Mouse (Mus musculus): ENCODE measurements at regions not wholly inside any gene's neighbourhood (a gene's known extent, or its start where the extent isn't known, plus 50 kb on each side); places are given as distances from the start of the nearest gene placed in this dataset.

DNA sequence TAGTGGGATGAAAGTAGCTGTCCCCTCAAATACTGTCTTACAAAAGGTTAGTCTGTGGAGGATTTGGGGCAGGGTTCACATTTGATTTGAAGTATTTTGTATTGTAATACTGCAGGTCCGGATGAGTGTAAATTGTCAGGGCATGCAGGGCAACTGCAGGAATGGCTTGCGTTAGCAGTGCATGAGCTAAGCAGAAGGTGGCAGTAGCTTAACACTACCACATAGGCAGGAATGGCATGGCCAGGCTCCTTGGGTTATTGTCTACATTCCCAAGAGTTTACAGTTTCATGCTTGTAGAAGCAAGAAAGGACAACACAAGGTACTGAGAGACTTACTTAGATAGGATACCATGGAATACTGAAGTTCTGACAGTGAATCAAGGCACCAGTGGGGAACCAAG is 611.3 kb downstream of the Hdgfl1 start:
- Histone ChIP-seq H3K9ac (ENCODE audit: control insufficient read depth, low read depth, low read length, poor library complexity, severe bottlenecking) (no peak overlapping the region), H3K27me3 (ENCODE audit: control insufficient read depth in 1 of 2, insufficient read depth in 2 of 2, low read length in 2 of 2) (no peaks in the 10 kb centered on the region), H3K27ac (ENCODE audit: control insufficient read depth, low read depth, low read length) (no peak overlapping the region), H3K4me3 (ENCODE audit: control insufficient read depth in 1 of 2, insufficient read depth in 1 of 2, low read depth in 2 of 2, low read length in 2 of 2) (no peak overlapping the region), H3K79me2 (ENCODE audit: control insufficient read depth, insufficient read depth, low read length, poor library complexity) (no peaks in the 10 kb centered on the region), H3K36me3 (ENCODE audit: control insufficient read depth in 1 of 2, insufficient read depth in 2 of 2, low read length in 2 of 2) (no peaks in the 10 kb centered on the region), H3K4me1 (ENCODE audit: control insufficient read depth in 1 of 2, insufficient read depth in 2 of 2, low read length in 2 of 2) (no peaks in the 10 kb centered on the region), H3K9me3 (replicated peaks; ENCODE audit: insufficient read depth, low read length) (no peaks in the 10 kb centered on the region)
- TF ChIP-seq TCF12 (IDR thresholded peaks at IDR 0.05; ENCODE audit: low read depth, low read length) (no peak), NELFE (IDR thresholded peaks at IDR 0.05; ENCODE audit: low read depth, low read length) (no peak), EP300 (IDR thresholded peaks at IDR 0.05; ENCODE audit: low read depth in 1 of 2, low read length in 2 of 2) (no peak), ZMIZ1 (IDR thresholded peaks at IDR 0.05; ENCODE audit: low read depth, low read length) (no peak), E2F4 (IDR thresholded peaks at IDR 0.05; ENCODE audit: borderline replicate concordance, low read depth, low read length) (no peak), POLR2AphosphoS5 (IDR thresholded peaks at IDR 0.05; ENCODE audit: borderline replicate concordance, low read depth, low read length) (no peak), TBP (IDR thresholded peaks at IDR 0.05; ENCODE audit: low read depth, low read length) (no peak), MAZ (IDR thresholded peaks at IDR 0.05; ENCODE audit: low read depth, low read length) (no peak), TAL1 (IDR thresholded peaks at IDR 0.05; ENCODE audit: low read length) (no peak), ELF1 (IDR thresholded peaks at IDR 0.05; ENCODE audit: low read depth, low read length) (no peak), JUND (IDR thresholded peaks at IDR 0.05; ENCODE audit: low read depth, low read length) (no peak), RCOR1 (IDR thresholded peaks at IDR 0.05; ENCODE audit: low read depth, low read length) (no peak), CTCF (IDR thresholded peaks at IDR 0.05 in 2 of 3, conservative IDR thresholded peaks at IDR 0.05 in 1 of 3; ENCODE audit: control insufficient read depth in 1 of 3, insufficient read depth in 1 of 3, low read depth in 2 of 3, low read length in 3 of 3, poor library complexity in 1 of 3, severe bottlenecking in 1 of 3) (no peak), SIN3A (IDR thresholded peaks at IDR 0.05; ENCODE audit: low read length) (no peak), UBTF (IDR thresholded peaks at IDR 0.05; ENCODE audit: borderline replicate concordance, insufficient read depth, low read depth, low read length) (no peak), CHD1 (IDR thresholded peaks at IDR 0.05; ENCODE audit: low read depth, low read length) (no peak), MXI1 (IDR thresholded peaks at IDR 0.05; ENCODE audit: low read depth, low read length) (no peak), MEF2A (IDR thresholded peaks at IDR 0.05; ENCODE audit: extremely low read depth, insufficient replicate concordance, low read depth, low read length, poor library complexity, severe bottlenecking) (no peak), GATA1 (IDR thresholded peaks at IDR 0.05; ENCODE audit: low read depth, low read length) (no peak), USF1 (IDR thresholded peaks at IDR 0.05; ENCODE audit: low read depth, low read length) (no peak)
- no peak for DNase-seq (ENCODE audit: low read depth, low spot score)

DNA sequence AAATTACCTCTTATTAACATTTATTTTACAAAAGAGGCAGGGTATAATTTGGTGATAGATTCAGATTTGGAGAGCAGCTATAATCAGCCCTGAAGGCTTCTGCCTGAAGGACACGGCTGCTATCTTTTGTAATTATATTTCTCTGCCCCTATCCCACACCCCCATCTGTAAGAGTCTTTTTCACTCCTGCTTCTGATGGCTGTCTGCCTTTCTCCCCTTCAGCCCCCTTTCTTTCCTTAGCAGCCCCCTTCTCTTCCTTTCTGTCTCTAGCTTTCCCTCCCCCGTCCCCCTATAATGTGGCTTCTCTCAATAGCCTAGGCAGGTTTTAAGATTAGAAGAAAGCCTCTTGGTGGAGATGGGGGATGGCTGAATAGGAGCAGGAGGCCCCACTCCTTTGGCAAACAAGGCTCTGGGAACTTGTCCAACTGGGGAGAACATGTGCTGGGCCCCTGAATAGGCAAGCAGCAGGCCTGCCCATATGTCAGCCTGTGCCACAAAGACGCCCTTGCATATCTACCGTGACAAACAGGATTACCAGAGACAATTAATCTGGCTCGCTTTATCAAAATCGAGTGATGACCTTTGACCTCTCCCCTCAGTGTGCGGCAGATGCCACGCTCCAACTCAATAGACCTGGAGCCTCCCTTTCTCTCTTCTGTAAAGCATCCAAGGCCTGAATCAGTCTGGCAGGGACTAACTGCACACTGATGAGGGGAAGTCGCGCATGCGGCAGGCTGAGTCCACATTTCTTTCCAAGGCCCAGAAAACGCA is 615.1 kb downstream of the Hdgfl1 start:
- Histone ChIP-seq H3K4me1 (ENCODE audit: control insufficient read depth in 1 of 2, insufficient read depth in 2 of 2, low read length in 2 of 2) (no peaks in the 10 kb centered on the region), H3K79me2 (ENCODE audit: control insufficient read depth, insufficient read depth, low read length, poor library complexity) (no peaks in the 10 kb centered on the region), H3K27me3 (ENCODE audit: control insufficient read depth in 1 of 2, insufficient read depth in 2 of 2, low read length in 2 of 2) (no peaks in the 10 kb centered on the region), H3K36me3 (ENCODE audit: control insufficient read depth in 1 of 2, insufficient read depth in 2 of 2, low read length in 2 of 2) (no peaks in the 10 kb centered on the region), H3K27ac (ENCODE audit: control insufficient read depth, low read depth, low read length) (no peak overlapping the region), H3K9ac (ENCODE audit: control insufficient read depth, low read depth, low read length, poor library complexity, severe bottlenecking) (no peak overlapping the region), H3K4me3 (ENCODE audit: control insufficient read depth in 1 of 2, insufficient read depth in 1 of 2, low read depth in 2 of 2, low read length in 2 of 2) (no peak overlapping the region), H3K9me3 (replicated peaks; ENCODE audit: insufficient read depth, low read length) (no peaks in the 10 kb centered on the region)
- DNase-seq (ENCODE audit: low read depth, low spot score) = no peak
- TF ChIP-seq RCOR1 (IDR thresholded peaks at IDR 0.05; ENCODE audit: low read depth, low read length) (no peak), JUND (IDR thresholded peaks at IDR 0.05; ENCODE audit: low read depth, low read length) (no peak), USF2 (IDR thresholded peaks at IDR 0.05; ENCODE audit: borderline replicate concordance in 1 of 2, insufficient read depth in 1 of 2, low read depth in 1 of 2, low read length in 2 of 2) (no peak), USF1 (IDR thresholded peaks at IDR 0.05; ENCODE audit: low read depth, low read length) (no peak), ZC3H11A (IDR thresholded peaks at IDR 0.05; ENCODE audit: low read depth, low read length) (no peak), GABPA (IDR thresholded peaks at IDR 0.05; ENCODE audit: low read depth, low read length) (no peak), ELF1 (IDR thresholded peaks at IDR 0.05; ENCODE audit: low read depth, low read length) (no peak), TBP (IDR thresholded peaks at IDR 0.05; ENCODE audit: low read depth, low read length) (no peak), ETS1 (IDR thresholded peaks at IDR 0.05; ENCODE audit: low read depth, low read length) (no peak), TAL1 (IDR thresholded peaks at IDR 0.05; ENCODE audit: low read length) (no peak), ZMIZ1 (IDR thresholded peaks at IDR 0.05; ENCODE audit: low read depth, low read length) (no peak), CHD2 (IDR thresholded peaks at IDR 0.05; ENCODE audit: low read length) (no peak), GATA1 (IDR thresholded peaks at IDR 0.05; ENCODE audit: low read depth, low read length) (no peak), UBTF (IDR thresholded peaks at IDR 0.05; ENCODE audit: borderline replicate concordance, insufficient read depth, low read depth, low read length) (no peak), POLR2A (IDR thresholded peaks at IDR 0.05; ENCODE audit: control insufficient read depth in 1 of 2, insufficient read depth in 1 of 2, low read depth in 1 of 2, low read length in 2 of 2, poor library complexity in 1 of 2) (no peak), MXI1 (IDR thresholded peaks at IDR 0.05; ENCODE audit: low read depth, low read length) (no peak), CTCF (IDR thresholded peaks at IDR 0.05 in 2 of 3, conservative IDR thresholded peaks at IDR 0.05 in 1 of 3; ENCODE audit: control insufficient read depth in 1 of 3, insufficient read depth in 1 of 3, low read depth in 2 of 3, low read length in 3 of 3, poor library complexity in 1 of 3, severe bottlenecking in 1 of 3) (no peak), NRF1 (IDR thresholded peaks at IDR 0.05; ENCODE audit: insufficient read depth, low read depth, low read length, poor library complexity, severe bottlenecking) (no peak), MAFK (IDR thresholded peaks at IDR 0.05; ENCODE audit: borderline replicate concordance, low read depth, low read length) (no peak)

All from MEL (cell line).